Mouse (Mus musculus) c-Kit-positive CD71-positive TER-119-negative erythroid progenitor cells, embryonic 14.5 days (primary cell): ENCODE measurements around the gene Fbxw21.

Experiments used
- DNase-seq: peaks from one replicate; pipeline ENCODE4 v3.0.0-alpha.2; 2013; ENCODE audit warnings: low read depth

Gene Fbxw21

DNA sequence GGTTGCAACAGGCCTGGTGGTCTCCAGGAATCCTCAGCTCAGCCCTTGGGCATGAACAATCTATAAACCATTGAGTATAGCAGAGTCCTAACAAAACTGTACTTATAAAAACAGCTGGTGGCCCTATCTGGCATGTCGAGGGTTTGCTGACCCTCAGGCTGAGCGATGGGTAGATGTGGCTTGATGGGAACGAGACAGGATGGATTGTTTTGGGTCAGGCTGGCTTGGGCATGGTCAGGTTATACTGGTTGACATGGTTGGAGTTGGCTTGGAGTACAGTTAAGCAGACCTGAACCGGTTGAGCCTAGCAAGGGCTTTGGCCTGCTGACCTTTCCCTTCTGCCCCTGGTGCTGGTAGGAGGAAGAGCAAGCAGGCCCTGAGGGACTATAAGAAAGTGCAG, 50.7 kb downstream of the Fbxw21 start:
- DNase-seq: no peak

GRCm38 (mm10) chr9:109110240-109110639, 51.6 kb downstream of the Fbxw21 start:
- DNase-seq: no peak

DNA sequence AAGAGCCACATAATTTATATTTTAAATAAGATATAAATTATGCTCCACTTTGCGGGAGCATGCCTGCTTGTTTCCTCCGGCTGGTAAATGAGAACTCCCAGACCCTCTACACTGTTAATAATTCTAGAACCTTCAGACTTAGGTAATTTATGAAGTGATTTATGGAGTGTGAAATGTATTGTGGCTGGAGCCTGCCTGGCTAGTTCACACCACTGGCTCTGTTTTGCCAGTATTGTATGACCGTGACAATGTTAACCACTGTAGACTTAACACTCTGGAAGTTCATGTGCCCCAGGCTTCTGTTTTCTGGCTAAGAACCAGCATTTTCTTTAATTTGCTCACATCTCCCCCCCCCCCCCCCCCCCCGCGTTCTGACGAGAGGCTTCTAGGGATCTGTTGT, 54.5 kb downstream of the Fbxw21 start:
- no peak for DNase-seq

GRCm38 (mm10) chr9:109105648-109106047, 56.2 kb downstream of the Fbxw21 start:
- no peak for DNase-seq

DNA sequence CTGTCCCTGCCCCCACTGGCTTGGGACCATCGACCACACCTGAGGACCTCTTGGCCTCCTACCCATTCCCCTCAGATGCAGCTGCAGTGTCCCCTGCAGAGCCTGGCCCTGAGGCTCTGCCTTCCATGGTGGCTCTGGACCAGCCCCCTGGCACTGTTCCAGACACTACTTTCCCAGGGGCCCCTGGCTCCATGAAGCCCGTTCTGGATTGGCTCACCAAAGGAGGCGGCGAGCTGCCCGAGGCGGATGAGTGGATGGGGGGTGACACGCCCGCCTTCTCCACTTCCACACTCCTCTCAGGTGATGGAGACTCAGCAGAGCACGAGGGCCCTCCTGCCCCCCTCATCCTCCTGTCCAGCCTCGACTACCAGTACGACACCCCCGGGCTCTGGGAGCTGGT, 56.8 kb downstream of the Fbxw21 start:
- DNase-seq: no peak

DNA sequence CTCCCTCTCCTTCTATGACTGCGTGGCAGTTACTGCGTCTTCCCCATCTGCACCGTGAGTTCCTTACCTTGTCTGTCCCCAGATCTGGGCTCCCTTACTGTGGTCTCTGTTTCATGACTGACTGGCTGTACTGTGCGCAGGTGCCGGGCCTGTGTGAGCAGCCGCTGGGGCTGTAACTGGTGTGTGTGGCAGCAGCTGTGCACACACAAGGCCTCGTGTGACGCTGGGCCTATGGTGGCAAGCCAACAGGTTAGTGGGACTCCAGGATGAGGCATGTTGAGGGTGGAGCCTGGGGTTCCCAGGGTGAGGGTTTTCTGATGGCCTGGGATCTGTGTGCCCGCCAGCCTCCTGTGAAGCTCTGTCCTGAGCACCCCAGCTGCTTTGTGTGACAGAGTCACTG, 57.8 kb downstream of the Fbxw21 start:
- no peak for DNase-seq

DNA sequence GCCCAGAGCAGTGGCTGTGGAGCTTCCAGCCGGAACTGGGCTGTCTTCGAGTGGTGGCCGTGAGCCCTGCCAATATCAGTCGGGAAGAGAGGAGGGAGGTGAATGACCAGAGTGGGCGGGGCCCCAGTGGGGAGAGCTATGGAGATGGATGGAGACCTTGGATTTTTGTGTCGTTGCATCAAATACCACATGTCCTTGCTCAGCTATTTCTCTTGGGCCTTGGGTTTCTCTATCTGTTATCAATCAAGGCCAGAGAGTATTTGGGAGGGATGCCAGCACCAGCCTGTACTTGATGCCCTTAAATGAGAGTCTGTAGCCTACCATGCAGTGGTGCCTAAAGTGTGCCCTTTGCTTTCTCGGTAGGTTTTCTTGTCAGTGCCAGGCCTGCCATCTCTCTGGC, 58.6 kb downstream of the Fbxw21 start:
- DNase-seq: no peak

- DNase-seq: no peak
Observed at GRCm38 (mm10) chr9:109102541-109102940, 59.3 kb downstream of the Fbxw21 start.

GRCm38 (mm10) chr9:109101933-109102445, 59.9 kb downstream of the Fbxw21 start:
- no peak for DNase-seq

DNA sequence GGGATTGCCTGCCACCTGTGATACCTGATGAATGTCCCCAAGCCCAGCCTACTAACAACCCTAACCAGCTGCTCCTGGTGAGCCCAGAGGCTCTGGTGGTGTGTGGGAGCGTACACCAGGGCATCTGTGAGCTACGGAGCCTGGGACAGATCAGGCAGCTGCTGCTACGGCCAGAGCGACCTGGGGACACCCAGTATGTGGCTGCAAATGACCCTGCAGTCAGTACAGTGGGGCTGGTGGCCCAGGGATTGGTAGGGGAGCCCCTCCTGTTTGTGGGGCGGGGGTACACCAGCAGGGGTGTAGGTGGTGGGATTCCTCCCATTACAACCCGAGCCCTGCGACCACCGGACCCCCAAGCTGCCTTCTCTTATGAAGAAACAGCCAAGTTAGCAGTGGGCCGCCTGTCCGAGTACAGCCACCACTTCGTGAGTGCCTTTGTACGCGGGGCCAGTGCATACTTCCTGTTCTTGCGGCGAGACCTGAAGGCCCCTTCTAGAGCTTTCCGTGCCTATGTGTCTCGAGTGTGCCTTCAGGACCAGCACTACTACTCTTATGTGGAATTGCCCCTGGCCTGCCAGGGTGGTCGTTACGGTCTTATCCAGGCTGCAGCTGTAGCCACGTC, 61.4 kb downstream of the Fbxw21 start:
- no peak for DNase-seq

GRCm38 (mm10) chr9:109098969-109099368, 62.9 kb downstream of the Fbxw21 start:
- no peak for DNase-seq

DNA sequence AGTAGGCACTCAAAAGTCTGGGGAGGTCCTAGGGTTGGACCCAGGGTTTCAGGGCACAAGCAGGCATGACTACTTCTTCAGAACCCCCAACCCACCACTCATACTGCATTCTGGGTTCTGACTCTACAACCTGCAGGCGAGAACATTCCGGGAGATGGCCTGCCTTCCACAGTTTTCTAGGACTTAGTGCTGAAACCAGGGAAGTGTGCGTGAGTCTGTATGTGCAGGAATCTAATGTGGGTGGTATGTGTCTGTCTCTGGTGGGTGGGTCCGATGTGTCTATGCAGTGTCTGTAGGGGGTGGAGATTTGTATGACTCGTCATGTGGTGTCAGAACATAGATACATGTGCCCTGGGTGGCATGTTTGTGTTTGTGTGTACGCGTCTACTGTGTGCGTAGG, 63.5 kb downstream of the Fbxw21 start:
- no peak for DNase-seq

DNA sequence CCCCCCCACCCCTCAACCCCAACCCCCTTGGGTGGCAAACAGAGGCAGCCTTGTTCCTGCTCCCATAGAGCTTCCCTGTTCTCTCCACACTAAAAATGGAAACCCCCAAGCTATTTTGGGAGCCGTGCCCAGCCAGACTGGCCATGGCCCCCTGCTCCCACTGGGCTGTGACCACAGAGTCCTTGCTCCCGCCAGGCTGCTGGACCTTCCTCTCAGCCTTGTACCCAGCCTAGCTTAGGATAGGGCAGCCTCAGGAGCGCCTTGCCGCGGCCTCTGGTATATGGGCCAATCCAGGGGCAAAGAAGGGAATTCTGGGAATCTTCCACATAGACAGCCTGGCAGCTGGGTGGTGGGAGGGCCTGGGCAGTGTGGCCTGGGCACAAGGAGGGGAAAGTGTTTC, 64.0 kb downstream of the Fbxw21 start:
- no peak for DNase-seq

- DNase-seq: no peak
Observed at GRCm38 (mm10) chr9:109097291-109097690, 64.5 kb downstream of the Fbxw21 start.

- no peak for DNase-seq
Observed at GRCm38 (mm10) chr9:109096856-109097255, 65.0 kb downstream of the Fbxw21 start.

DNA sequence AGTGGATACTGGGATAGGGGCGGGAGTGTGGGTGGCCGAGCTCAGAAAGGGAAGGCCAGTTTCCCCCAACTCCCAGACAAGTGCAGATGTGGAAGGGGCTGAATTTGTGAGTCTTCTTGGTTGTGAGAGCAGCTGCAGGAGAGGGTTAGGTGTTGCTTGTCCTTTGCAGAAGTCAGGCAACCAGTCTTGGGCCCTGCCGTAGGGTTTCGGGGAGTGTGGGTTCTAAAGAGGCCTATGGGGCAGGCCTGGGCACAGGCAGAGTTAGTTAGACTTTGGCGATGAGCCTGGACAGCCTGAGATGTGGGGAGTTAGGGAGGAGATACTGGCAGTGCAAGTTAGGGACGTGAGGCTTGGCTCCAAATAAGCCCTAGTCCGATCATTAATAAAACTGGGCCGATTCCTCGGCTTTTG, 65.6 kb downstream of the Fbxw21 start:
- no peak for DNase-seq

DNA sequence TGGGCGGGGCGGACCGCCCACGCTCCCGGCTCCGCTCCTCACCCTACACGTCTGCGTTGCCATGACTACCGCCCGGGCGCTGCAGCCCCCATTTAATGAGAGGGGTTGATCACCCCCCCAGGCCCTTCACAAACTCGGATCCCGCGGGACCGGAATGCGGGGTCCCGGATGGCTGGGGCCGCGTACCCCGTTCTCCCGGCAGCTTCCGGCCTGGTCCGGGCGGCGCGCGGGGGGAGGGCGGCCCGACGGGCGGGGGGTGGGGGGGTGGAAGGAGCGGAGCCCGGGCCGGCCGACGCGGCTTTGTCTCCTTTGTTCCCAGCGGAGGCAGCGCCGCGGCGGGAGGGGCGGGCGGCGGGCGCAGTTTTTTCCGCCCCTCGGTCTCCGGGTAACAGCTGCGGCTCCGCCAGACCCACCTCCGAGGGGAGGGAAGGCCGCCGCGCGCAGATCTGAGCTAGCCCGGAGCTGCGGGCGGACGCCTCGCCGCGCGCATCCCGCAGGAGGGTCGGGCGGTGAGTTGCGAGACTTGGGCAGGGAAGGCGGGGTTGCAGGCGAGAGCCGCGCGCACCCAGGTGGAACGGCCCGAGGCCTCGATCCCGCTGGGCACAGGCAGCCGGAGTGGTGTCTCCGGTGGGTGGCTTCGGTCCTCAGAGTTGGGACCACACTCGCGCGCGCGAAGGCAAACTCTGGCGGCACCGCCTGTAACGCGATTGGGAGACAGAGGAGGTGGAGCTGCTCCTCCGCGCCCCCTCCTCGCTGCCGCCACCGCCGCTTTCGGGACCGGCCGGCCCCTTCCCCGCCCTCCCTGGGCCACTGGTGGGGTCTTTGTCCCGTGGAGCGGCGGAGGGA, 66.5 kb downstream of the Fbxw21 start, which contains the start of gene Plxnb1:
TSS of gene Plxnb1 (plus strand) at position 253 of the 846 bp plus-strand sequence.
- DNase-seq: no peak

DNA sequence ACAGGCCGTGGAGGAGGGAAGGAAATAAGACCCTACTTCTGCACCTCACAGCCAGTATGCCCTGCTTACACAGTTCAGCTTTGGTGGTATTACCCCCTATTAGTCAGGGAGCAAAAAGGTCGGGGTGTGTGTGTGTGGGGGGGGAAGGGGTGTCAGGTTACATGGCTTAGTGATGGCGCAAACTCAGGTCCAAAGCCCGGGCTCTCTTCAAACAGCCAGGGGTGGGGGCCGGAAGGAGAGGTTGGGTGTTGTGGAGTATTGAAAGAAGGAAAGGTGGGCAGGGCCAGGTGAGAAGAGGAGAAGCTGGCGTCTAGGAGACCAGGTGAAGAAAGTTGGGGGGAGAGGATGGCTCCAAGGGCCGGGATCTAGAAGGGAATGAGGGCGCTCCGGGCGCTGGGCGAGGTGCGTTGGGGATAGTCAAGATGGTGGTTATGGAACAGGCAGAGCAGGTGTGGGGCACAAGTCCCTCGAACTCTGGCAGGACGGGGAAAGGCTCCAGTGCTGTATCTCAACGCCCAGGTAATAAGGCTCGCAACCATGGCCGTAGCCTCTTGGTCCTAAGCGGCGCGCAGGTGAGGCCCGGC, 67.2 kb downstream of the Fbxw21 start:
- no peak for DNase-seq

DNA sequence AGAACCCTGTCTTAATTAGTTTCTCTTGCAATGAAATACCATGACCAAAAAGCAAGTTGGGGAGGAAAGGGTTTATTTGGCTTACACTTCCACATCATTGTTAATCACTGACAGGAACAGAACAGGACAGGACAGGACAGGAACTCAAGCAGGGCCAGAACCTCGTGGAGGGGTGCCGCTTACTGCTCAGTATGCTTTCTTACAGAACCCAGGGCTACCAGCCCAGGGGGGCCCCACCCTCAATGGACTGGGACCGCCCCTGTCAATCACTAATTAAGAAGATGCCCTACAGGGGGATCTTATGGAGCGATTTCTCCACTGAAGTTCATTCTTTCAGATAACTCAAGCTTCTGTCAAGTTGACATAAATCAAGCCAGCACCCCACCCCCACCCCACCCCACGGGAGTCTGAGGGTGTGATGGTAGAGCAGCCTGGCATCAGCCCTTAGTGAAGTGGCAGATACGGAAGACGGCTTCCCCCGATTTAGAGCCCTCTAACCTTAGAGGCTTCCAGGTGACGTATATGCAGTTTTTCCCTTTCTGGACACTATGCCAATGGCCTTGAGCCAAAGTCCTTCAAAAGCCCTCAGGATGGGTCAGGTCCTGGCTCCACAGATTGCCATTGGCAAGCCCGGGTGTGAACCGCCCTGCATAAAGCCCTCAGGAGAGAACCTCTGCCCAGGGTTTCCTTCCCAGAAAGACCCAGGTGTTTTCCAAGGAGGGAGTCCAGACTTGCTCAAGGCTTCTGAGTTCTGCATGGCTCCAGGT, 67.9 kb downstream of the Fbxw21 start:
- DNase-seq: no peak

GRCm38 (mm10) chr9:109092799-109093198, 69.0 kb downstream of the Fbxw21 start:
- no peak for DNase-seq

GRCm38 (mm10) chr9:109091802-109092201, 70.0 kb downstream of the Fbxw21 start:
- no peak for DNase-seq

DNA sequence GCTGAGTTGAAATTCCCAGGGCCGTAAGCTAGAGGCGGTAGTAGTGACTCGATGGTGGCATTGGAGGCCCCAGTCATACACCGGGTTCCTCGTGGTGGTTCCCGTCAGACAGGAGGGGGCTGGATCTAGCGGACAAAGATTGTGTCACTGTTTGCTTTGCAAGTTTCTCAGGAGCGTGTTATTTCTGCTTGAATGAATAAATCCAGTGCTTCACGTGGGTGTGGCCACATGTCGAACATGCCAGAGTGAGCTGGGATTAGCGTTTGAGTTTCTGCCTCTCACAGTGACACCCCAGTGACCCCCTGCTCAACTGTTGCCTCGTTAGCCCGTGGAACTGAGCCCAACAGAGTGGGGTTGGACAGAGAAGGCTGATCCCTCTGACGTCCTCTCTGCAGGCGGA, 71.4 kb downstream of the Fbxw21 start:
- DNase-seq: no peak
